Mouse (Mus musculus): Measurements from ENCODE around the gene Krtap2-4. TPM values are rescaled to one million over a fixed set of nuclear protein-coding genes. Genes with fewer than 3 reads are reported as not detected.
"Not testable (repeated sequence)": the region's sequence is repeated elsewhere in the genome, so short reads cannot be mapped to it uniquely, and the experiment has no call there.

Krtap2-4 gene
- polyA plus RNA-seq (2011; ENCODE audit: insufficient read length, low read depth, missing spikeins): not detected in 2 replicates

- Histone ChIP-seq H3K27ac (ENCODE audit: insufficient read depth, low read length) (no peak within 1 kb of the TSS), H3K4me3 (ENCODE audit: insufficient read depth, low read length) (no peak within 1 kb of the TSS), H3K4me1 (ENCODE audit: control insufficient read depth, insufficient read depth, low read length) (0 out of 2 replicates have a peak, but pooled peaks cover 3% of the 10 kb centered on the region)
- no peak for TF ChIP-seq CTCF (IDR thresholded peaks at IDR 0.05; ENCODE audit: borderline replicate concordance, insufficient read depth, low read length)
- TF ChIP-seq POLR2A (IDR thresholded peaks at IDR 0.05; ENCODE audit: low read depth, low read length): no peak
These were observed at the start of gene Krtap2-4 for GRCm38 (mm10) chr11:99614796-99615363. TSS of gene Krtap2-4 (minus strand) at chr11:99614846.

GRCm38 (mm10) chr11:99662802-99663201 lies 48.2 kb upstream of the Krtap2-4 start:
- Histone ChIP-seq H3K4me3 (ENCODE audit: insufficient read depth, low read length) (no peak overlapping the region), H3K27ac (ENCODE audit: insufficient read depth, low read length) (no peak overlapping the region), H3K4me1 (ENCODE audit: control insufficient read depth, insufficient read depth, low read length) (peaks cover 7% of the 10 kb centered on the region; the same call in 1 of the 2 replicates)
- TF ChIP-seq POLR2A (IDR thresholded peaks at IDR 0.05; ENCODE audit: low read depth, low read length): no peak
- no peak for TF ChIP-seq CTCF (IDR thresholded peaks at IDR 0.05; ENCODE audit: borderline replicate concordance, insufficient read depth, low read length)

GRCm38 (mm10) chr11:99659256-99659655 lies 44.6 kb upstream of the Krtap2-4 start:
- no peak for TF ChIP-seq CTCF (IDR thresholded peaks at IDR 0.05; ENCODE audit: borderline replicate concordance, insufficient read depth, low read length)

GRCm38 (mm10) chr11:99658467-99659010 lies 43.9 kb upstream of the Krtap2-4 start, which contains the start of gene Gm11563:
TSS of gene Gm11563 (minus strand) at chr11:99658960.
- H3K4me1 ChIP-seq (ENCODE audit: control insufficient read depth, insufficient read depth, low read length); H3K4me3 ChIP-seq (ENCODE audit: insufficient read depth, low read length): not testable (repeated sequence)

More at GRCm38 (mm10) chr11:99659256-99659655, 44.6 kb upstream of the Krtap2-4 start:
- no peak overlapping the region for H3K4me3 ChIP-seq (ENCODE audit: insufficient read depth, low read length)
- H3K27ac ChIP-seq (ENCODE audit: insufficient read depth, low read length): peak overlapping the region; percentile 46; the same call in 1 of the 2 replicates
- peaks cover 7% of the 10 kb centered on the region; the same call in 1 of the 2 replicates for H3K4me1 ChIP-seq (ENCODE audit: control insufficient read depth, insufficient read depth, low read length)

DNA sequence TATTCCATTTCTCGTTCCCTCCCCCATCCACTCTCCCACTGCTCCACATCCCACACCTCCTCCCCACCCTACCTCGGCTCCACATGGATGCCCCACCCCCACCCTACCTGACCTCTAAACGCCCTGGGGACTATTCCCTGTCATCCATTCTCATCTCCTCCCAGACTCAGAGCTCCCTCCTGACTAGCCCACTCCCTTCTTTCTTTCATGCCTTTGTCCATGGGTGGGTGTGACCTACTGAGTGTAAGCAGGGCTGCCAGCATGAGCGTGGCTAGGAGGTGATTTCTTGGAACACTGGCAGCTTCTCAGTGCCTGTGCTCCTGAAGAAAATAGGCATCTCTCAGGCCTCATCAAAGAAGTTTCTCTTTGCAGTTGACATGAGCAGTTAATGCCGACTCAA lies 42.4 kb upstream of the Krtap2-4 start:
- Histone ChIP-seq H3K4me1 (ENCODE audit: control insufficient read depth, insufficient read depth, low read length) (peaks cover 7% of the 10 kb centered on the region; the same call in 1 of the 2 replicates), H3K4me3 (ENCODE audit: insufficient read depth, low read length) (no peak overlapping the region), H3K27ac (ENCODE audit: insufficient read depth, low read length) (no peak overlapping the region)
- TF ChIP-seq CTCF (IDR thresholded peaks at IDR 0.05; ENCODE audit: borderline replicate concordance, insufficient read depth, low read length) (no peak), POLR2A (IDR thresholded peaks at IDR 0.05; ENCODE audit: low read depth, low read length) (no peak)

More at GRCm38 (mm10) chr11:99658467-99659010, 43.9 kb upstream of the Krtap2-4 start, which contains the start of gene Gm11563:
- peak within 1 kb of the TSS; percentile 74 for H3K27ac ChIP-seq (ENCODE audit: insufficient read depth, low read length)

DNA sequence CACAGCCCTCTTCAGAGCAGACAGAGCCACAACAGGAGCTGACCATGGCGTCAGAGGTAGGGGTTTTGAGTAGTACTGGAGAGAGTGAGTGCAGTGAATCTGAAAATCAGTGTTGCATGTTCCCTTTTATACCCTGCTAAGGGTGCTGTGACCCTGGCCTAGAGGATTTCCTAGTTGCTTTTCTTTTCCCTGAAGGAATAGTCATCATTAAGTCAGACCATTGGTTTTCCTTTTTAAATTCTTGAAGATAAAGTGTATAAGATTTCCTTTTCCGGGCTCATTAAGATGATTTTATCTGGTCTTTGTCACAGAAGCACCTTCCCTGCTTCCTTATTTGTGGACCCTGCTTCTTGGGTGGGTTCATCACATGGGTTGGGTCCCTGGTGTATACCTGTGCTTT lies 35.5 kb upstream of the Krtap2-4 start, which contains the start of gene Gm11555:
TSS of gene Gm11555 (minus strand) at position 101 of the 400 bp plus-strand sequence.
- Histone ChIP-seq H3K27ac (ENCODE audit: insufficient read depth, low read length) (no peak within 1 kb of the TSS), H3K4me1 (ENCODE audit: control insufficient read depth, insufficient read depth, low read length) (no peaks in the 10 kb centered on the region), H3K4me3 (ENCODE audit: insufficient read depth, low read length) (no peak within 1 kb of the TSS)
- TF ChIP-seq POLR2A (IDR thresholded peaks at IDR 0.05; ENCODE audit: low read depth, low read length) (no peak), CTCF (IDR thresholded peaks at IDR 0.05; ENCODE audit: borderline replicate concordance, insufficient read depth, low read length) (no peak)

- H3K4me1 ChIP-seq (ENCODE audit: control insufficient read depth, insufficient read depth, low read length): no peaks in the 10 kb centered on the region; the same call in 1 of the 2 replicates
- no peak overlapping the region for H3K27ac ChIP-seq (ENCODE audit: insufficient read depth, low read length)
- H3K4me3 ChIP-seq (ENCODE audit: insufficient read depth, low read length): no peak overlapping the region
- TF ChIP-seq POLR2A (IDR thresholded peaks at IDR 0.05; ENCODE audit: low read depth, low read length) (no peak), CTCF (IDR thresholded peaks at IDR 0.05; ENCODE audit: borderline replicate concordance, insufficient read depth, low read length) (no peak)
These were observed 31.8 kb upstream of the Krtap2-4 start for GRCm38 (mm10) chr11:99646444-99646843.

- H3K27ac ChIP-seq (ENCODE audit: insufficient read depth, low read length): no peak overlapping the region
- H3K4me3 ChIP-seq (ENCODE audit: insufficient read depth, low read length): no peak overlapping the region
- TF ChIP-seq CTCF (IDR thresholded peaks at IDR 0.05; ENCODE audit: borderline replicate concordance, insufficient read depth, low read length) (no peak), POLR2A (IDR thresholded peaks at IDR 0.05; ENCODE audit: low read depth, low read length) (no peak)
- no peaks in the 10 kb centered on the region; the same call in 1 of the 2 replicates for H3K4me1 ChIP-seq (ENCODE audit: control insufficient read depth, insufficient read depth, low read length)
These were observed 29.7 kb upstream of the Krtap2-4 start for GRCm38 (mm10) chr11:99644351-99644750.

GRCm38 (mm10) chr11:99643635-99644139 lies 29.0 kb upstream of the Krtap2-4 start, which contains the start of gene Krtap4-7:
TSS of gene Krtap4-7 (minus strand) at chr11:99644089.
- H3K27ac ChIP-seq (ENCODE audit: insufficient read depth, low read length); H3K4me1 ChIP-seq (ENCODE audit: control insufficient read depth, insufficient read depth, low read length): not testable (repeated sequence)

GRCm38 (mm10) chr11:99640926-99641325 lies 26.3 kb upstream of the Krtap2-4 start:
- Histone ChIP-seq H3K27ac (ENCODE audit: insufficient read depth, low read length) (no peak overlapping the region), H3K4me1 (ENCODE audit: control insufficient read depth, insufficient read depth, low read length) (peaks cover 3% of the 10 kb centered on the region; the same call in 1 of the 2 replicates)

More at GRCm38 (mm10) chr11:99643635-99644139, 29.0 kb upstream of the Krtap2-4 start, which contains the start of gene Krtap4-7:
- not testable (repeated sequence) for H3K4me3 ChIP-seq (ENCODE audit: insufficient read depth, low read length)

More at GRCm38 (mm10) chr11:99640926-99641325, 26.3 kb upstream of the Krtap2-4 start:
- no peak overlapping the region for H3K4me3 ChIP-seq (ENCODE audit: insufficient read depth, low read length)
- TF ChIP-seq CTCF (IDR thresholded peaks at IDR 0.05; ENCODE audit: borderline replicate concordance, insufficient read depth, low read length) (no peak), POLR2A (IDR thresholded peaks at IDR 0.05; ENCODE audit: low read depth, low read length) (no peak)
